Mouse (Mus musculus) R1 (cell line): ENCODE data around the gene Tmem217.
A peak's percentile ranks its signal among the peaks of the same experiment; 100 is the strongest.
"Not testable (repeated sequence)": the region's sequence is repeated elsewhere in the genome, so short reads cannot be mapped to it uniquely, and the experiment has no call there.

ENCODE experiments used
- DNase-seq: peaks from one replicate; pipeline ENCODE4 v3.0.0-alpha.2; 2018; ENCODE audit warnings: low read depth, low spot score

Gene Tmem217

GRCm38 (mm10) chr17:29549543-29550428 is 2.4 kb downstream of the Tmem217 start, which contains the start of the genes Gm17657 and Tbc1d22b:
Gm17657 (minus strand) TSS chr17:29549638.
Tbc1d22b (plus strand) TSS chr17:29549785.
- peak; percentile 95 for DNase-seq

- DNase-seq: no peak
These were observed 3.2 kb downstream of the Tmem217 start for GRCm38 (mm10) chr17:29548994-29549393.

- no peak for DNase-seq
These were observed 3.7 kb downstream of the Tmem217 start for GRCm38 (mm10) chr17:29548494-29548893.

- no peak for DNase-seq
These were observed 6.9 kb downstream of the Tmem217 start for GRCm38 (mm10) chr17:29545241-29545640.

- no peak for DNase-seq
These were observed 8.1 kb downstream of the Tmem217 start for GRCm38 (mm10) chr17:29544064-29544463.

- no peak for DNase-seq
These were observed 9.1 kb downstream of the Tmem217 start for GRCm38 (mm10) chr17:29542831-29543690.

GRCm38 (mm10) chr17:29541419-29541818 is 10.8 kb downstream of the Tmem217 start:
- no peak for DNase-seq

GRCm38 (mm10) chr17:29540426-29540825 is 11.8 kb downstream of the Tmem217 start:
- DNase-seq: no peak

- DNase-seq: no peak
These were observed 18.3 kb downstream of the Tmem217 start for GRCm38 (mm10) chr17:29533866-29534265.

GRCm38 (mm10) chr17:29531757-29532384 is 20.3 kb downstream of the Tmem217 start:
- DNase-seq: no peak

GRCm38 (mm10) chr17:29531278-29531677 is 20.9 kb downstream of the Tmem217 start:
- peak; percentile 81 for DNase-seq

- peak; percentile 67 for DNase-seq
These were observed 21.7 kb downstream of the Tmem217 start for GRCm38 (mm10) chr17:29530508-29530907.

- DNase-seq: peak; percentile 54
These were observed 23.5 kb downstream of the Tmem217 start for GRCm38 (mm10) chr17:29528568-29529187.

- DNase-seq: peak; percentile 67
These were observed 26.6 kb downstream of the Tmem217 start for GRCm38 (mm10) chr17:29525613-29526012.

GRCm38 (mm10) chr17:29519731-29520130 is 32.5 kb downstream of the Tmem217 start:
- peak; percentile 90 for DNase-seq

- not testable (repeated sequence) for DNase-seq
These were observed 33.5 kb downstream of the Tmem217 start for GRCm38 (mm10) chr17:29518665-29519064.

- DNase-seq: peak; percentile 84
These were observed 37.8 kb downstream of the Tmem217 start for GRCm38 (mm10) chr17:29514435-29514834.

- DNase-seq: peak; percentile 83
These were observed 39.0 kb downstream of the Tmem217 start for GRCm38 (mm10) chr17:29513044-29513730.

GRCm38 (mm10) chr17:29510691-29511090 is 41.5 kb downstream of the Tmem217 start:
- DNase-seq: no peak

- DNase-seq: peak; percentile 56
These were observed 43.1 kb downstream of the Tmem217 start for GRCm38 (mm10) chr17:29508927-29509608.
